Mouse (Mus musculus) E14TG2a.4 (cell line): Measurements from ENCODE around the gene Gja4.
A peak's percentile ranks its signal among the peaks of the same experiment; 100 is the strongest.

Experiments
- H3K27me3 ChIP-seq: 2 replicates; pipeline ENCODE4 v1.6.1; 2014; ENCODE audit warnings: low read length, control low read depth; ENCODE audit not compliant: insufficient read depth
- H3K36me3 ChIP-seq: 2 replicates; pipeline ENCODE4 v1.6.1; 2014; ENCODE audit warnings: low read length, control low read depth; ENCODE audit not compliant: insufficient read depth
- H3K4me1 ChIP-seq: replicated peaks from 2 replicates; pipeline ENCODE4 v1.6.1; 2014; ENCODE audit warnings: low read depth, low read length, control low read depth
- H3K4me3 ChIP-seq: replicated peaks from 2 replicates; pipeline ENCODE4 v1.5.1; 2014; ENCODE audit warnings: mild to moderate bottlenecking, low read length
- H3K9me3 ChIP-seq: 2 replicates; pipeline ENCODE4 v1.6.1; 2014; ENCODE audit warnings: low read length, control low read depth
- CTCF ChIP-seq: conservative IDR thresholded peaks from 2 replicates; pipeline ENCODE4 v1.5.1; 2014; ENCODE audit warnings: low read length
- NANOG ChIP-seq: IDR thresholded peaks from 2 replicates; pipeline ENCODE4 v1.6.1; 2014; ENCODE audit warnings: borderline replicate concordance, low read length, mixed read lengths
- POU5F1 ChIP-seq: IDR thresholded peaks from 2 replicates; pipeline ENCODE4 v1.6.1; 2014; ENCODE audit warnings: low read length, borderline replicate concordance

The Gja4 gene

GRCm38 (mm10) chr4:127286907-127287306, 26.9 kb downstream of the Gja4 start:
- peaks cover 7% of the 10 kb centered on the region; the same call in 1 of the 2 replicates for H3K4me1 ChIP-seq
- H3K27me3 ChIP-seq = 0 out of 2 replicates have a peak, but pooled peaks cover 3% of the 10 kb centered on the region
- H3K36me3 ChIP-seq = no peaks in the 10 kb centered on the region
- TF ChIP-seq CTCF (no peak), NANOG (no peak), POU5F1 (no peak)
- no peaks in the 10 kb centered on the region for H3K9me3 ChIP-seq
- no peak overlapping the region for H3K4me3 ChIP-seq

- peaks cover 6% of the 10 kb centered on the region for H3K4me1 ChIP-seq
- H3K4me3 ChIP-seq = no peak overlapping the region
- no peaks in the 10 kb centered on the region for H3K36me3 ChIP-seq
- no peak for TF ChIP-seq NANOG
- no peak for TF ChIP-seq POU5F1
- no peak for TF ChIP-seq CTCF
- no peaks in the 10 kb centered on the region for H3K9me3 ChIP-seq
- H3K27me3 ChIP-seq = no peaks in the 10 kb centered on the region
Observed at GRCm38 (mm10) chr4:127279241-127279640, 34.6 kb downstream of the Gja4 start.

GRCm38 (mm10) chr4:127278451-127279001, 35.3 kb downstream of the Gja4 start:
- Histone ChIP-seq H3K27me3 (no peaks in the 10 kb centered on the region), H3K4me3 (0 out of 2 replicates have a peak overlapping the region, but pooled peaks have one; percentile 32), H3K9me3 (no peaks in the 10 kb centered on the region), H3K36me3 (no peaks in the 10 kb centered on the region), H3K4me1 (peaks cover 6% of the 10 kb centered on the region)
- TF ChIP-seq CTCF (no peak), POU5F1 (no peak), NANOG (no peak)

GRCm38 (mm10) chr4:127264183-127264554, 49.7 kb downstream of the Gja4 start:
- Histone ChIP-seq H3K9me3 (no peaks in the 10 kb centered on the region), H3K4me1 (peaks cover 13% of the 10 kb centered on the region), H3K4me3 (0 out of 2 replicates have a peak overlapping the region, but pooled peaks have one; percentile 10), H3K27me3 (peaks cover 24% of the 10 kb centered on the region), H3K36me3 (no peaks in the 10 kb centered on the region)
- TF ChIP-seq NANOG (no peak), POU5F1 (no peak), CTCF (no peak)

GRCm38 (mm10) chr4:127263438-127264182, 50.2 kb downstream of the Gja4 start:
- Histone ChIP-seq H3K36me3 (no peaks in the 10 kb centered on the region), H3K9me3 (no peaks in the 10 kb centered on the region), H3K4me3 (0 out of 2 replicates have a peak overlapping the region, but pooled peaks have one; percentile 10), H3K27me3 (peaks cover 24% of the 10 kb centered on the region), H3K4me1 (peaks cover 13% of the 10 kb centered on the region)
- no peak for TF ChIP-seq POU5F1
- no peak for TF ChIP-seq NANOG
- no peak for TF ChIP-seq CTCF

GRCm38 (mm10) chr4:127261601-127262000, 52.2 kb downstream of the Gja4 start:
- TF ChIP-seq POU5F1 (no peak), CTCF (no peak), NANOG (no peak)
- Histone ChIP-seq H3K9me3 (no peaks in the 10 kb centered on the region), H3K4me3 (no peak overlapping the region), H3K27me3 (peaks cover 30% of the 10 kb centered on the region), H3K36me3 (no peaks in the 10 kb centered on the region), H3K4me1 (peaks cover 13% of the 10 kb centered on the region)
